Mouse (Mus musculus): Measurements from ENCODE around the gene C1s1. TPM values are rescaled to one million over a fixed set of nuclear protein-coding genes. Genes with fewer than 3 reads are reported as not detected.
"Not testable (repeated sequence)": the region's sequence is repeated elsewhere in the genome, so short reads cannot be mapped to it uniquely, and the experiment has no call there.

C1s1 gene
- polyA plus RNA-seq, 1 experiment from 2014 or later: 1.2 TPM

GRCm38 (mm10) chr6:124544466-124544865 lies 2.3 kb upstream of the C1s1 start:
- no peak for ATAC-seq (replicated peaks; ENCODE audit: insufficient number of reproducible peaks, low FRiP score, low TSS enrichment, low read depth)
- H3K36me3 ChIP-seq (replicated peaks; ENCODE audit: control insufficient read depth, insufficient read depth, low read depth, low read length): no peaks in the 10 kb centered on the region
- H3K4me3 ChIP-seq (ENCODE audit: low read depth, low read length): no peak overlapping the region
- no peak overlapping the region for H3K4me2 ChIP-seq (ENCODE audit: low read depth, low read length)
- WGBS: 84% methylated on average over 6 of the region's 6 CpGs
- no peaks in the 10 kb centered on the region for H3K4me1 ChIP-seq (ENCODE audit: control insufficient read depth, insufficient read depth, low read length)
- no peaks in the 10 kb centered on the region for H3K9me3 ChIP-seq (replicated peaks; ENCODE audit: control insufficient read depth, low read length)
- DNase-seq (ENCODE audit: low spot score): peak; percentile 4
- no peak overlapping the region for H3K27ac ChIP-seq (replicated peaks; ENCODE audit: low read depth, low read length)
- H3K9ac ChIP-seq (replicated peaks; ENCODE audit: low read length): no peak overlapping the region
- H3K27me3 ChIP-seq (ENCODE audit: control insufficient read depth, insufficient read depth, low read length): no peaks in the 10 kb centered on the region

- DNase-seq (ENCODE audit: low spot score); H3K27ac ChIP-seq (replicated peaks; ENCODE audit: low read depth, low read length); H3K4me1 ChIP-seq (ENCODE audit: control insufficient read depth, insufficient read depth, low read length); H3K27me3 ChIP-seq (ENCODE audit: control insufficient read depth, insufficient read depth, low read length); H3K4me3 ChIP-seq (ENCODE audit: low read depth, low read length); H3K4me2 ChIP-seq (ENCODE audit: low read depth, low read length); H3K36me3 ChIP-seq (replicated peaks; ENCODE audit: control insufficient read depth, insufficient read depth, low read depth, low read length); H3K9me3 ChIP-seq (replicated peaks; ENCODE audit: control insufficient read depth, low read length); H3K9ac ChIP-seq (replicated peaks; ENCODE audit: low read length); ATAC-seq (replicated peaks; ENCODE audit: insufficient number of reproducible peaks, low FRiP score, low TSS enrichment, low read depth): not testable (repeated sequence)
- 81% methylated on average over 2 of the region's 2 CpGs for WGBS
Measured at GRCm38 (mm10) chr6:124541176-124541575, 983 bp downstream of the C1s1 start.

- H3K4me1 ChIP-seq (ENCODE audit: control insufficient read depth, insufficient read depth, low read length); H3K4me3 ChIP-seq (ENCODE audit: low read depth, low read length); ATAC-seq (replicated peaks; ENCODE audit: insufficient number of reproducible peaks, low FRiP score, low TSS enrichment, low read depth); DNase-seq (ENCODE audit: low spot score); H3K36me3 ChIP-seq (replicated peaks; ENCODE audit: control insufficient read depth, insufficient read depth, low read depth, low read length); H3K9ac ChIP-seq (replicated peaks; ENCODE audit: low read length); H3K9me3 ChIP-seq (replicated peaks; ENCODE audit: control insufficient read depth, low read length); H3K27ac ChIP-seq (replicated peaks; ENCODE audit: low read depth, low read length); H3K4me2 ChIP-seq (ENCODE audit: low read depth, low read length); H3K27me3 ChIP-seq (ENCODE audit: control insufficient read depth, insufficient read depth, low read length): not testable (repeated sequence)
- 80% methylated on average over 8 of the region's 8 CpGs for WGBS
Measured at GRCm38 (mm10) chr6:124536125-124536829, 5.9 kb downstream of the C1s1 start.

DNA sequence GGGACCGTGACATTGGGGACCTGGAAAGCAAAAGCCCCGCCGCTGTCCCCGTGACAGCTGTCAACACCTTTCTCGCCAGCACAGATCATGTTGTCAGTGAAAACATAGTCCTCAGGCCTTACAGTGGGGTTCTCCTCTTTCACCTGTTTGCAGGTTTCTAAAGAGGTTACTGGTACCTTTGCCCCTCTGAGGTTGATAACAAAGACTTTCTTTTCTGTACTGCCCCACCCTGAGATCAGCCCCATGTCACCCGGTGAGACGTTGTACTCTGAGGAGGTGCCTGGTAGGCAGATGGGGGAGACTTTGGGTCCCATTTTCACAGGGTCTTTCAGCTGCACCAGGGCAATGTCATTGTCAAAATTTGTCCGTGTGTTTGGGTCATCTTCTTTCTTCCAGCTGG lies 11.1 kb downstream of the C1s1 start:
- no peaks in the 10 kb centered on the region for H3K27me3 ChIP-seq (ENCODE audit: control insufficient read depth, insufficient read depth, low read length)
- no peak overlapping the region for H3K9ac ChIP-seq (replicated peaks; ENCODE audit: low read length)
- WGBS: 83% methylated on average over 8 of the region's 8 CpGs
- DNase-seq (ENCODE audit: low spot score) (no peak), ATAC-seq (replicated peaks; ENCODE audit: insufficient number of reproducible peaks, low FRiP score, low TSS enrichment, low read depth) (no peak)
- no peak overlapping the region for H3K4me2 ChIP-seq (ENCODE audit: low read depth, low read length)
- no peak overlapping the region for H3K4me3 ChIP-seq (ENCODE audit: low read depth, low read length)
- no peaks in the 10 kb centered on the region for H3K4me1 ChIP-seq (ENCODE audit: control insufficient read depth, insufficient read depth, low read length)
- H3K9me3 ChIP-seq (replicated peaks; ENCODE audit: control insufficient read depth, low read length): no peaks in the 10 kb centered on the region
- H3K27ac ChIP-seq (replicated peaks; ENCODE audit: low read depth, low read length): no peak overlapping the region
- no peaks in the 10 kb centered on the region for H3K36me3 ChIP-seq (replicated peaks; ENCODE audit: control insufficient read depth, insufficient read depth, low read depth, low read length)

- Histone ChIP-seq H3K4me3 (ENCODE audit: low read depth, low read length) (no peak overlapping the region), H3K27ac (replicated peaks; ENCODE audit: low read depth, low read length) (no peak overlapping the region), H3K4me2 (ENCODE audit: low read depth, low read length) (no peak overlapping the region), H3K9me3 (replicated peaks; ENCODE audit: control insufficient read depth, low read length) (no peaks in the 10 kb centered on the region), H3K9ac (replicated peaks; ENCODE audit: low read length) (no peak overlapping the region), H3K36me3 (replicated peaks; ENCODE audit: control insufficient read depth, insufficient read depth, low read depth, low read length) (no peaks in the 10 kb centered on the region), H3K4me1 (ENCODE audit: control insufficient read depth, insufficient read depth, low read length) (no peaks in the 10 kb centered on the region), H3K27me3 (ENCODE audit: control insufficient read depth, insufficient read depth, low read length) (no peaks in the 10 kb centered on the region)
- DNase-seq (ENCODE audit: low spot score) (no peak), ATAC-seq (replicated peaks; ENCODE audit: insufficient number of reproducible peaks, low FRiP score, low TSS enrichment, low read depth) (no peak)
- 78% methylated on average over 3 of the region's 3 CpGs for WGBS
Measured at GRCm38 (mm10) chr6:124527881-124528280, 14.3 kb downstream of the C1s1 start.

GRCm38 (mm10) chr6:124522082-124522481 lies 20.1 kb downstream of the C1s1 start:
- not testable (repeated sequence) for H3K36me3 ChIP-seq (replicated peaks; ENCODE audit: control insufficient read depth, insufficient read depth, low read depth, low read length); H3K4me3 ChIP-seq (ENCODE audit: low read depth, low read length); ATAC-seq (replicated peaks; ENCODE audit: insufficient number of reproducible peaks, low FRiP score, low TSS enrichment, low read depth); H3K27ac ChIP-seq (replicated peaks; ENCODE audit: low read depth, low read length); H3K9ac ChIP-seq (replicated peaks; ENCODE audit: low read length); H3K4me2 ChIP-seq (ENCODE audit: low read depth, low read length); DNase-seq (ENCODE audit: low spot score); H3K27me3 ChIP-seq (ENCODE audit: control insufficient read depth, insufficient read depth, low read length); H3K4me1 ChIP-seq (ENCODE audit: control insufficient read depth, insufficient read depth, low read length); H3K9me3 ChIP-seq (replicated peaks; ENCODE audit: control insufficient read depth, low read length)
- WGBS: 71% methylated on average over 7 of the region's 7 CpGs

GRCm38 (mm10) chr6:124517733-124518132 lies 24.4 kb downstream of the C1s1 start:
- H3K4me2 ChIP-seq (ENCODE audit: low read depth, low read length); H3K27me3 ChIP-seq (ENCODE audit: control insufficient read depth, insufficient read depth, low read length); H3K36me3 ChIP-seq (replicated peaks; ENCODE audit: control insufficient read depth, insufficient read depth, low read depth, low read length); ATAC-seq (replicated peaks; ENCODE audit: insufficient number of reproducible peaks, low FRiP score, low TSS enrichment, low read depth); DNase-seq (ENCODE audit: low spot score); H3K4me1 ChIP-seq (ENCODE audit: control insufficient read depth, insufficient read depth, low read length); H3K4me3 ChIP-seq (ENCODE audit: low read depth, low read length); H3K9me3 ChIP-seq (replicated peaks; ENCODE audit: control insufficient read depth, low read length); H3K27ac ChIP-seq (replicated peaks; ENCODE audit: low read depth, low read length); H3K9ac ChIP-seq (replicated peaks; ENCODE audit: low read length): not testable (repeated sequence)
- 93% methylated on average over 2 of the region's 4 CpGs for WGBS

DNA sequence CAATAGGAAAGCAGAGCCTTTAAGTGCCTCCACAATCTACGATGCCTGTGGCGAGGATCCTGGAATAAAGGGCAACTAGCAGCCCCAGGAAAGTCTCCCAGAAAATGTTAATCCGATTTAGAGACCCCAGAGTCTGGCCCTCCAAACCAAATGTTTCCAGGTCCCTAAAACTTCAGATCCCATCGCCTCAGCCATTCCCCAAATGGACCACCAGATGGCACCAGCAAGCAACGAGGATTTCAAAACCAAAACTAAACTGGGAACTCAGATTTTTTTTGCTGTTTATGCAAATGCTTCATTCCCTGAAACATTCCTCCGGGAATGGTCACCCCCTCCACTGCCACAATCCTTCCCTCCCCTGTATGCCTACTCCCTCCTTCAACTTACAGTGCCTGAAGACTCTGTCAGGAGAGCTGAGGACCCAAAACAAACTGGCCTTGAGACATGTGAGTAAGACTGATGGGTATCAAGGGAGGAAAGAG lies 29.8 kb downstream of the C1s1 start, which contains the start of gene C1ra:
Gene C1ra (plus strand): TSS at position 51 of the 482 bp plus-strand sequence.
- no peaks in the 10 kb centered on the region for H3K27me3 ChIP-seq (ENCODE audit: control insufficient read depth, insufficient read depth, low read length)
- no peaks in the 10 kb centered on the region for H3K36me3 ChIP-seq (replicated peaks; ENCODE audit: control insufficient read depth, insufficient read depth, low read depth, low read length)
- no peak for ATAC-seq (replicated peaks; ENCODE audit: insufficient number of reproducible peaks, low FRiP score, low TSS enrichment, low read depth)
- H3K4me2 ChIP-seq (ENCODE audit: low read depth, low read length): no peak within 1 kb of the TSS
- WGBS: 6% methylated on average over 6 of the region's 6 CpGs
- DNase-seq (ENCODE audit: low spot score): peak; percentile 73
- H3K4me1 ChIP-seq (ENCODE audit: control insufficient read depth, insufficient read depth, low read length): no peaks in the 10 kb centered on the region
- no peaks in the 10 kb centered on the region for H3K9me3 ChIP-seq (replicated peaks; ENCODE audit: control insufficient read depth, low read length)
- no peak within 1 kb of the TSS for H3K4me3 ChIP-seq (ENCODE audit: low read depth, low read length)
- H3K9ac ChIP-seq (replicated peaks; ENCODE audit: low read length): no peak within 1 kb of the TSS
- no peak within 1 kb of the TSS for H3K27ac ChIP-seq (replicated peaks; ENCODE audit: low read depth, low read length)

All from embryonic facial prominence, embryonic 11.5 days (tissue).